Mouse (Mus musculus) monocyte, adult 2 months (primary cell): ENCODE data around the gene Magea3.
"Not testable (repeated sequence)": the region's sequence is repeated elsewhere in the genome, so short reads cannot be mapped to it uniquely, and the experiment has no call there.

Experiments used
- DNase-seq, 2 experiments: peaks; one replicate each; pipeline ENCODE4 v3.0.0; 2022; ENCODE audit warnings: low spot score in 2 of 2, low read depth in 1 of 2

Magea3 gene

DNA sequence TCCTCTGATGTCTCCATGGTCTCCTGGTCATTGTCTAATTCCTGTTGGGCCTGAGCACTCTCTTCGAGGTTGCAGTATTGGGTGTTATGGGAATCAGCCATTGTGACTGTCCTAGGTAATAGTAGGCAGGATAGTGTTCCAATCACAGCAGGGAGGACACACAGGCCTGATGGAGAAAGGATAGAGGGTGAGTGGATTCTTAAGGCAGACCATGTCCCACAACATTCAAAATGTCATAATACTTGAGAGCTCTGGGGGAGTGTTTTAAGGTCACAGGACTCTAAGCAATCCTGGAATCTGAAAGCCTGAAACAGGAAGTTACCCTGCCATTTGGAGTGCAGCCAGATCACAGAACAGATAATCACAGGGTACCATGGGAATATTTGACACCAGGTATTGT lies at the start of gene Magea3:
Magea3 (minus strand) TSS at position 101 of the 400 bp plus-strand sequence.
- not testable (repeated sequence) for DNase-seq

DNA sequence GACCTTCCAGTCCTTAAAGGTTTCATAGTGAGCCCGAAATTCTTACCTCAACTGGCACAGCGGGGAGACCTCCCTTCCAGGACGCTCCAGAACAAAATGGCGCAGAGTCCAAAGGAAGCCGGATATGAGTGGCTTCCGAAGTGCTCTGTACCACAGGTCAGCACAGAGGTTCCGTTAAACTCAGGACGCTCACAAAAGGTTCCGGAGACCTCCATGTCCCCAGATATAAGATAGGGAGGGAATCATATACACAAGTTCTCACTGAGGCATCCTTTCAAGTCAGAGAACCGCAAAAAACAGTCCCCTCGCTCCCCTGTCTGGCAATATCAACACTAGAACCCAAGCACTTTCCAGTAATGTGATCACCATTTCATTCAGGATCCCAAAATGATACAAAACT lies 46.4 kb upstream of the Magea3 start, which contains the start of gene Magea8:
Magea8 (minus strand) TSS at position 101 of the 400 bp plus-strand sequence.
- not testable (repeated sequence) for DNase-seq

DNA sequence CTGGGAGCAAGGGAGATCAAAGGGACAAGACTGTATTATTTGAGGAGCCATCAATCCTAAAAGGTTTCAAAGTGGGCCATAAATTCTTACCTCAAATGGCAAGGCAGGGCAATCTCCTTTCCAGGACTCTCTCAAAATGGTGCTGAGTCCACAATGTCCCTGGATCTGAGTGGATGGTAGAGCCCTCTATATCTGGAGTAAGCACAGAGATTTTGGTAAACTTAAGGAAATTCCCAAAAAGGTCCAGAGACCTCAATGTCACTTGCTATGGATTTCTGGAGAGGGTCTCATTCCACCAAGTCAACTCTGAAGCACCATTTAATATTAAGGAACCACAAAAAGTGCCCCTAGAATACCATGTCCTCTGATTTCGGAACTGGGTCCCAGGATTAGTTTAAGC lies 13.4 kb downstream of the Magea3 start, which contains the start of gene Magea6:
Magea6 (minus strand) TSS at position 101 of the 400 bp plus-strand sequence.
- not testable (repeated sequence) for DNase-seq
